Mouse (Mus musculus) bone marrow, adult 2 months (tissue): ENCODE measurements at regions not wholly inside any gene's neighbourhood (a gene's known extent, or its start where the extent isn't known, plus 50 kb on each side); places are given as distances from the start of the nearest gene placed in this dataset.

Experiments
- H3K27ac ChIP-seq: fragments of 200-500 bp; 2 replicates; pipeline ENCODE4 v1.5.1; 2012; ENCODE audit warnings: low read depth, mild to moderate bottlenecking, control low read depth, inconsistent platforms, low read length; ENCODE audit not compliant: control insufficient read depth, poor library complexity, insufficient read depth
- H3K4me1 ChIP-seq: fragments of 200-500 bp; 2 replicates; pipeline ENCODE4 v1.6.1; 2011; ENCODE audit warnings: low read length; ENCODE audit not compliant: control insufficient read depth, insufficient read depth
- H3K4me3 ChIP-seq: fragments of 200-500 bp; replicated peaks from 2 replicates; pipeline ENCODE3; 2011; ENCODE audit warnings: mild to moderate bottlenecking, low read depth, low read length, control low read depth; ENCODE audit not compliant: control insufficient read depth
- CTCF ChIP-seq: fragments of 200-500 bp; IDR thresholded peaks from 2 replicates; pipeline ENCODE4 v1.5.1; 2011; ENCODE audit warnings: low read length, control low read depth; ENCODE audit not compliant: control insufficient read depth, insufficient read depth
- POLR2A ChIP-seq: fragments of 200-500 bp; IDR thresholded peaks from 2 replicates; pipeline ENCODE4 v1.6.1; 2011; ENCODE audit warnings: low read depth, mild to moderate bottlenecking, control low read depth, low read length, borderline replicate concordance; ENCODE audit not compliant: control insufficient read depth
- WGBS: fragments of 180-500 bp; shearing (Covaris S2); methylation state at CpG from one replicate; pipeline ENCODE4 v1.1.7; 2018; 5-methylcytosine and 5-hydroxymethylcytosine counted together

DNA sequence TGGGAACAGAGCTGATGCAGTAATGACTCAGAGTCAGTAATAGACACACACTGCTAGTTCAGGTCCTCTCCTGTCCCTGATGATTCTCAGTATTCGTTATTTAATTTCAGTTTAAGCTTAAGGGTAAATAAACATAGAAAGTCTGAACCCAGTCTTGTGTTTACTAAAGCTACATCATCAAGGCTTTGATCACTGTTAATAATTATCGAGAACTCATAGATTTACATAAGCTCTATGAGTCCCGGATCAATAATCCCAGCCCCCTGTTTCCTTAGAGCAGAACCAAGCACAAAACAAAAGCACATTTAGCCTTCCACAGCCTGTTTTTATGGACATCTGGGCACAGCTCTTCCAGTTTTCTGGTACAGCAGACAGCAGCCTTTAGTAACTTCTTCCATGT is 59.0 kb upstream of the Ifngr1 start:
- Histone ChIP-seq H3K27ac (no peak overlapping the region), H3K4me3 (no peak overlapping the region), H3K4me1 (peaks cover 4% of the 10 kb centered on the region; the same call in 1 of the 2 replicates)
- 85% methylated on average over 3 of the region's 3 CpGs for WGBS
- TF ChIP-seq CTCF, result no peak
- TF ChIP-seq POLR2A, result no peak

- H3K27ac ChIP-seq, result no peak overlapping the region
- WGBS, result 92% methylated on average over 1 of the region's 1 CpGs
- no peak overlapping the region for H3K4me3 ChIP-seq
- no peak for TF ChIP-seq CTCF
- TF ChIP-seq POLR2A, result no peak
- H3K4me1 ChIP-seq, result peaks cover 4% of the 10 kb centered on the region; the same call in 1 of the 2 replicates
Measured at GRCm38 (mm10) chr10:19533846-19534245, 57.9 kb upstream of the Ifngr1 start.
